11 mouse cellular contexts compared by ENCODE assay signal in genomic region chr5:101523490-101523889, GRCm38 (mm10).
DNase-seq lines count a peak whose midpoint lies in the region; ATAC-seq and TF ChIP-seq lines count a peak whose summit lies in the region.
"Had no signal": no experiment of that assay in that cellular context is flagged by ENCODE, and none has a peak within 500 bp of the region (broad histone marks: within the 10 kb centered on the region; RNA-seq: fewer than 3 reads in every experiment).

No protein-coding gene starts in this region.

- H3K4me2 ChIP-seq in forebrain, postnatal 0 days (ENCODE audit: low read depth), result peak overlapping the region; percentile 23; the same call in 1 of the 2 replicates
- H3K4me2 ChIP-seq in forebrain, embryonic 14.5 days (ENCODE audit: low read length), result no peak overlapping the region
- H3K4me2 ChIP-seq in lung, embryonic 14.5 days, result no peak overlapping the region
- peak overlapping the region; percentile 38 for H3K4me2 ChIP-seq in kidney, postnatal 0 days (ENCODE audit: low read length)
- H3K4me2 ChIP-seq in neural tube, embryonic 15.5 days, result peak overlapping the region; percentile 30
- H3K4me2 ChIP-seq: heart, embryonic 15.5 days had no signal

- H3K27me3 ChIP-seq in forebrain, postnatal 0 days (ENCODE audit: insufficient read depth, low read length), result peaks cover 82% of the 10 kb centered on the region
- peaks cover 91% of the 10 kb centered on the region for H3K27me3 ChIP-seq in forebrain, embryonic 14.5 days (replicated peaks; ENCODE audit: control insufficient read depth, insufficient read depth, low read length)
- 0 out of 2 replicates have a peak, but pooled peaks cover 8% of the 10 kb centered on the region for H3K27me3 ChIP-seq in lung, embryonic 14.5 days (ENCODE audit: insufficient read depth, low read length)
- H3K27me3 ChIP-seq in kidney, postnatal 0 days (ENCODE audit: insufficient read depth, low read length), result no peaks in the 10 kb centered on the region
- H3K27me3 ChIP-seq in neural tube, embryonic 15.5 days (replicated peaks), result peaks cover 95% of the 10 kb centered on the region

- no peak for ATAC-seq in forebrain, postnatal 0 days
- no peak for ATAC-seq in forebrain, embryonic 14.5 days
- no peak for ATAC-seq in lung, embryonic 14.5 days (ENCODE audit: insufficient read depth)
- peak; percentile 56; the same call in 1 of the 2 replicates for ATAC-seq in kidney, postnatal 0 days (replicated peaks; ENCODE audit: low FRiP score, low read depth)
- no peak for ATAC-seq in neural tube, embryonic 15.5 days (ENCODE audit: low FRiP score)
- ATAC-seq: lung, postnatal 0 days had no signal

- no peak for TF ChIP-seq CTCF in forebrain, postnatal 0 days (IDR thresholded peaks at IDR 0.05; ENCODE audit: low read depth)
- TF ChIP-seq CTCF in lung, embryonic 14.5 days (IDR thresholded peaks at IDR 0.05; ENCODE audit: low read depth), result no peak
- no peak for TF ChIP-seq CTCF in lung, adult 2 months (IDR thresholded peaks at IDR 0.05; ENCODE audit: insufficient read depth, low read length)
- no peak for TF ChIP-seq CTCF in kidney, postnatal 0 days (IDR thresholded peaks at IDR 0.05; ENCODE audit: low read depth)

- H3K9ac ChIP-seq in forebrain, postnatal 0 days, result no peak overlapping the region
- H3K9ac ChIP-seq in forebrain, embryonic 14.5 days (ENCODE audit: low read length), result no peak overlapping the region
- H3K9ac ChIP-seq in lung, embryonic 14.5 days, result no peak overlapping the region
- H3K9ac ChIP-seq in kidney, postnatal 0 days (ENCODE audit: low read depth, low read length), result no peak overlapping the region
- H3K9ac ChIP-seq in neural tube, embryonic 15.5 days (replicated peaks), result no peak overlapping the region
- H3K9ac ChIP-seq: heart, embryonic 15.5 days had no signal

- no peaks in the 10 kb centered on the region for H3K36me3 ChIP-seq in forebrain, postnatal 0 days (ENCODE audit: insufficient read depth)
- no peaks in the 10 kb centered on the region for H3K36me3 ChIP-seq in forebrain, embryonic 14.5 days (ENCODE audit: control insufficient read depth, insufficient read depth, low read length)
- no peaks in the 10 kb centered on the region for H3K36me3 ChIP-seq in lung, embryonic 14.5 days (ENCODE audit: insufficient read depth)
- no peaks in the 10 kb centered on the region for H3K36me3 ChIP-seq in kidney, postnatal 0 days (ENCODE audit: insufficient read depth, low read length)
- H3K36me3 ChIP-seq in neural tube, embryonic 15.5 days, result no peaks in the 10 kb centered on the region
- H3K36me3 ChIP-seq: heart, embryonic 15.5 days had no signal

- WGBS in forebrain, postnatal 0 days, result 10% methylated on average over 7 of the region's 7 CpGs
- 19% methylated on average over 6 of the region's 7 CpGs for WGBS in forebrain, embryonic 14.5 days
- WGBS in lung, embryonic 14.5 days, result 44% methylated on average over 7 of the region's 7 CpGs
- 47% methylated on average over 6 of the region's 7 CpGs for WGBS in lung, adult 2 months
- 12% methylated on average over 6 of the region's 7 CpGs for WGBS in kidney, postnatal 0 days
- 14% methylated on average over 6 of the region's 7 CpGs for WGBS in neural tube, embryonic 15.5 days

- H3K27ac ChIP-seq in forebrain, postnatal 0 days (ENCODE audit: low read depth, low read length), result no peak overlapping the region
- no peak overlapping the region for H3K27ac ChIP-seq in forebrain, embryonic 14.5 days (ENCODE audit: low read depth, low read length)
- H3K27ac ChIP-seq in lung, embryonic 14.5 days (ENCODE audit: low read depth), result no peak overlapping the region
- H3K27ac ChIP-seq in kidney, postnatal 0 days, result peak overlapping the region; percentile 62; the same call in 1 of the 2 replicates
- H3K27ac ChIP-seq in neural tube, embryonic 15.5 days (replicated peaks), result no peak overlapping the region
- H3K27ac ChIP-seq: heart, embryonic 15.5 days had no signal

- TF ChIP-seq POLR2A in lung, adult 2 months (IDR thresholded peaks at IDR 0.05; ENCODE audit: borderline replicate concordance, extremely low read depth, low read depth, low read length), result no peak

- H3K9me3 ChIP-seq in forebrain, postnatal 0 days (ENCODE audit: low read length), result 0 out of 2 replicates have a peak, but pooled peaks cover 3% of the 10 kb centered on the region
- H3K9me3 ChIP-seq in forebrain, embryonic 14.5 days (replicated peaks; ENCODE audit: control insufficient read depth, low read length), result no peaks in the 10 kb centered on the region
- H3K9me3 ChIP-seq in lung, embryonic 14.5 days (ENCODE audit: low read depth, low read length), result no peaks in the 10 kb centered on the region
- H3K9me3 ChIP-seq in kidney, postnatal 0 days (replicated peaks; ENCODE audit: low read length), result no peaks in the 10 kb centered on the region
- H3K9me3 ChIP-seq in neural tube, embryonic 15.5 days (replicated peaks), result no peaks in the 10 kb centered on the region
- H3K9me3 ChIP-seq: heart, embryonic 15.5 days had no signal

- H3K4me3 ChIP-seq in forebrain, postnatal 0 days (ENCODE audit: low read depth, low read length), result no peak overlapping the region
- no peak overlapping the region for H3K4me3 ChIP-seq in forebrain, embryonic 14.5 days (ENCODE audit: low read depth, low read length)
- H3K4me3 ChIP-seq in lung, embryonic 14.5 days (ENCODE audit: low read depth, low read length), result no peak overlapping the region
- no peak overlapping the region for H3K4me3 ChIP-seq in lung, adult 2 months (replicated peaks; ENCODE audit: extremely low read depth, low read depth, low read length)
- H3K4me3 ChIP-seq in kidney, postnatal 0 days (replicated peaks; ENCODE audit: low read depth, low read length), result no peak overlapping the region
- H3K4me3 ChIP-seq in neural tube, embryonic 15.5 days (replicated peaks), result no peak overlapping the region
- H3K4me3 ChIP-seq: heart, embryonic 15.5 days had no signal

- H3K4me1 ChIP-seq in forebrain, postnatal 0 days (ENCODE audit: insufficient read depth), result 0 out of 2 replicates have a peak, but pooled peaks cover 3% of the 10 kb centered on the region
- H3K4me1 ChIP-seq in forebrain, embryonic 14.5 days (ENCODE audit: control insufficient read depth, insufficient read depth, low read length), result peaks cover 12% of the 10 kb centered on the region; the same call in 1 of the 2 replicates
- no peaks in the 10 kb centered on the region for H3K4me1 ChIP-seq in lung, embryonic 14.5 days (ENCODE audit: insufficient read depth)
- no peaks in the 10 kb centered on the region for H3K4me1 ChIP-seq in lung, adult 2 months (ENCODE audit: control insufficient read depth, insufficient read depth, low read length)
- H3K4me1 ChIP-seq in kidney, postnatal 0 days (replicated peaks; ENCODE audit: insufficient read depth, low read length), result no peaks in the 10 kb centered on the region
- H3K4me1 ChIP-seq in neural tube, embryonic 15.5 days, result peaks cover 28% of the 10 kb centered on the region
- H3K4me1 ChIP-seq: heart, embryonic 15.5 days had no signal

- no peak for DNase-seq in forebrain, postnatal 0 days
- DNase-seq in forebrain, embryonic 14.5 days (ENCODE audit: low spot score), result no peak
- peak; percentile 10 for DNase-seq in lung, embryonic 14.5 days
- no peak for DNase-seq in lung, adult 2 months
- peak; percentile 57 for DNase-seq in kidney, postnatal 0 days (ENCODE audit: low spot score)
- no peak for DNase-seq in heart, adult 18-20 months
- DNase-seq: cerebellum, adult 18-20 months; liver had no signal

Comparison
In these comparisons a context has a peak if more than half of its experiments do, and no peak if none do; other contexts are left out.
1. DNase-seq: peak in lung, embryonic 14.5 days (single experiment) and kidney, postnatal 0 days (single experiment); none in forebrain, postnatal 0 days (single experiment), forebrain, embryonic 14.5 days (single experiment), lung, adult 2 months (single experiment) and heart, adult 18-20 months (0 of 2).
2. H3K4me2 ChIP-seq: peak in forebrain, postnatal 0 days (single experiment), kidney, postnatal 0 days (single experiment) and neural tube, embryonic 15.5 days (single experiment); none in forebrain, embryonic 14.5 days (single experiment) and lung, embryonic 14.5 days (single experiment).